Mouse (Mus musculus) splenic B cell, adult 2 months (primary cell): ENCODE measurements around the gene Gm21518.
"Not testable (repeated sequence)": the region's sequence is repeated elsewhere in the genome, so short reads cannot be mapped to it uniquely, and the experiment has no call there.

Experiments used
- DNase-seq: peaks from one replicate; pipeline ENCODE4 v3.0.0-alpha.2; 2011; ENCODE audit warnings: low read depth, low spot score
- H3K27me3 ChIP-seq: 2 replicates; pipeline ENCODE4 v1.6.1; 2012; ENCODE audit warnings: mild to moderate bottlenecking, low read length, moderate library complexity, mixed read lengths; ENCODE audit not compliant: control insufficient read depth, poor library complexity, insufficient read depth, severe bottlenecking
- H3K36me3 ChIP-seq: 2 replicates; pipeline ENCODE4 v1.6.1; 2012; ENCODE audit warnings: mild to moderate bottlenecking, low read length, moderate library complexity, mixed read lengths; ENCODE audit not compliant: control insufficient read depth, poor library complexity, insufficient read depth, severe bottlenecking

The Gm21518 gene

DNA sequence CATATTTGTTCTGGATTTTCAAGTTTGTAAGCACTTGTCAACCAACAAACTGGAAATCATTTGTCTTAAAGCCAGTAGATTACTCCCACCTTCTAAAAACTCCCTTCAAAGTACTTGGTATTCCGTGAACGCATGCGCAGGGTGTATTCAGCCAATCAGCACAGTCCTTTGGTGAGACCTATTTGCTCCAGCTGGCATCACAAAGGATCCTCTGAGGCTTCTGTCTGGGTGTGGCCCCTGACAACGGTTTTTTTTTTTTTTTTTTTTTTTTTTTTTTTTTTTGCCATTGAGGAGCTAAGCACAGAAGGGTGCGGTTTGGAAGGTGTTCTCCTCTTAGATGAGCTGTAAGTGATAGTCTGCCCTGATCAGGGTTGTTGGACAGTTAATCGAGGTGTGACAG lies at the start of gene Gm21518:
Gene Gm21518, plus strand, starts transcription at position 301 of the 400 bp plus-strand sequence.
- H3K27me3 ChIP-seq, DNase-seq, H3K36me3 ChIP-seq: not testable (repeated sequence)
